Mouse (Mus musculus) kidney, postnatal 25 days (tissue): ENCODE results near the gene Taf8.
"Not testable (repeated sequence)": the region's sequence is repeated elsewhere in the genome, so short reads cannot be mapped to it uniquely, and the experiment has no call there.

ENCODE experiments used
- DNase-seq, 2 experiments: peaks; one replicate each; pipeline ENCODE4 v3.0.0; 2021; ENCODE audit warnings: mixed read lengths in 2 of 2

Taf8 gene

DNA sequence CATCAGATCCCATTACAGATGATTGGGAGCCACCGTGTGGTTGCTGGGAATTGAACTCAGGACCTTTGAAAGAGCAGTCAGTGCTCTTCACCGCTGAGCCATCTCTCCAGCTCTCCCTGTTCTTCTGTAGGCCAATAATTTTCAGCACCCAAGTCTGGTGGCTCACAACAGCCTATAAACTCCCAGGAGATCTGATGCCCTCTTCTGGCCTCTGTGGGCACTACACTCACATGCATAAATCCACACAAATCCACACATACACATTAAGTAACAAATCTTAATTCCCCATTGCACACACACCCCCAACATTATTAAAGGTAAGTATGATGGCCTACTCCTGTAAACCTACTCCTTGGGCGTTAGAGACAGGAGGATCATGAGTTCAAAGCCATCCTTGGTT lies 14.1 kb upstream of the Taf8 start:
- DNase-seq: no peak

DNA sequence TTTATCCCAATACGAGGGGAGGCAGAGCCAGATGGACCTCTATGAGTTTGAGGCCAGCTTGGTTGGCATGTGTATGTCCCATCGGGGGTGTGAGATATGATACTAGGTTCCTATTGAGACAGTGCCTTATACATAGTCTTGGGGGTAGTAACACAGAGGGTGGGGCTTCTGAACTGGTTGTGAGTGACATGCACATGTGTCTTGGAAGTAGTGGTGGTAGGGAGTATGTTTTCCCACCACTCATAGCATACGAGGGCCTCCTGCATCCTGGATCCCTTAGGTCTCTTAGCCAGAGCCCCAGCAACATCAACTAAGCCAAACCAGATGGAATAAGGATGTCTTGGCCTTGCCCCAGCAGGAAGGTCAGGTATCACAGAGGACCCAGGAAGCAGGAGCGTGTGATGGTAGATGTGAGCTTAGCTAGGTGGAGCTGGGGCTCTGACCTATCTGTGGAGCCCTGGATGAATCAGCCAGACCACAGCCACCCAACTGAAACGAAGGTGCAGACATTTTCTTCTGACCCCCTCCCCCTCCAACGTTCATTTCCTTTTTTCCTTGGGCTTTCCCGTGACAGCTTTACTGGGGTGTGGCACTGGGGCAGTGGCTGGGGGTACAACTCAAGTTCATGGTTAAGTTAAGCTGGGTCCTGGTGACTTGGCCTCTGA lies 13.2 kb upstream of the Taf8 start:
- DNase-seq: no peak

DNA sequence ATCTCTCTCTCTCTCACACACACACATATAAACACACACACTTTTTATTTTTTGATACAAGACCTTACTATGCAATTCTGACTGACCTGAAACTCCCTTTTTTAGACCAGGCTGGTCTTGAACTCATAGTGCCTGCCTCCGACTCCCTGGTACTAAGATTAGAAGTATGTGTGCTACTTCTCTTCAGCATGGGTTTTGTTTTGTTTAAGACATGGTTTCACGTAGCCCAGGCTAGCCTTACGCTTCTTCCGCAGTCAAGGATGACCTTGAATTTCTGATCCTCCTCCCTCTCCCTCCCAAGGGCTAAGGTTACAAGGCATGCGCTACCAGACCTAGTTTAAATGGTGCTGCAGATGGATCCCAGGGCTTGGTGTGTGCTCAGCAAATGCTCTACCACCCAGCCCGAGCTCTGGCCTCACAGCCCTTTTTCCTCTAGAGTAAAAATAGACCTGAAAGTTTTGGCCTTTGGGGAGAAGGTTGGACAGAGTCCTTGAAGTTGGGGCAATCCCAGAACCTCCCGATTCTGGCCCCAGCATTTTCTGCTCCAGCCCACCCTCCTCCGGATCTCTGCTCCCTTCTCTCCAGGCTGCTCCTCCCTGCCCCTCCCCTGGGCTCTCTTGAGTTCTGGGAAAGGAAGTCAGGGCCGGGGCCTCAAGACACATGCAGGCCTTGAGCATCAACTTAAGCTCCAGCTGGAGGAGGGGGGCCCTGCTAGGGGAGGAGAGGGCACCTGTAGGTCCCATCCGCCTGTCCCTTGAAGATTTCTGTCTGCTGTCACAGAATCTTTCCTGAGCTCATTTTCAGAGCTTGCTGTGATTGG lies 11.1 kb upstream of the Taf8 start:
- no peak for DNase-seq

DNA sequence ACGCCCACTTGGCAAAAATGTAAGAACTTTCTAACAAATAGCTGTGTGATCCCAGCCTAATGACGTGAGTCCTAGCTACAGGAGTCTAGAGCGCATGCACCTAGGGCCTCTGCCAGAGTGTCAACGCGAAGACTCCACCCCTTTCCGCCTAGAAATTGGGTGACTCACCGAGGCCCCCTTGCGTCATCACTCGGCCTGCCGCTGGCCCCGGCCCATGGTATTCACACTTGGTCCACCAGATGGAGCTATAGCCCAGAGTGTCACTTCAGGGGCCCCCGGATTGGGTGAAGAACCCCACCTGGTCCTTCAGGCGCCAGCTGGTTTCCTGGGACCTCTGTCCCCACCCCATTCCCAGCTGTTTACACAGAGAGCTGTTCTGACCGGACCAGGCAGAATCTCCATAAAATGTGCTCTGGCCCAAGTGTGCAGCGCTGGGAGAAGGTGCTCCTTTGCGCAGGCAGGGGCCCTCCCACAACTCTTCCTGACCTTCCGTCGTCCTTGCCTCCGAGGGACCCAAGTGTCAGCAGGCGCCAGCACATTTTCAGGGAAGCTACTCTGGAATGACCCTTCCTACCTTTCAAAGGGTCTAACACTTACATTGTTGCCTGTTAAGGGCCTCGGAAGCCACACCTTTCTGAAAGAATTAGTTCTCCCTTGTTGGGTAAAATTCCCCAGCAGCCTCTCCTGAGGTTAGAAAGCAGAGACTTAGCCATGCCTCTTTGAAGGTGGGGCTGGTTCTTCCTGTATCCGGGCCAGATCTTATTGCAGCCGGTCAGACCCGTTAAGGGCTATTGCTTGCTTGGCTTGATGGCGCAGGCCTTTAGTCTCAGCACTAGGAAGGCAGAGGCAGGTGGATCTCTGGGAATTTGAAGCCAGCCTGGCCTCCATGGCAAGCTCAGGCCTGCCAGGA lies 9.3 kb upstream of the Taf8 start:
- DNase-seq: peak; percentile 98 to 99

DNA sequence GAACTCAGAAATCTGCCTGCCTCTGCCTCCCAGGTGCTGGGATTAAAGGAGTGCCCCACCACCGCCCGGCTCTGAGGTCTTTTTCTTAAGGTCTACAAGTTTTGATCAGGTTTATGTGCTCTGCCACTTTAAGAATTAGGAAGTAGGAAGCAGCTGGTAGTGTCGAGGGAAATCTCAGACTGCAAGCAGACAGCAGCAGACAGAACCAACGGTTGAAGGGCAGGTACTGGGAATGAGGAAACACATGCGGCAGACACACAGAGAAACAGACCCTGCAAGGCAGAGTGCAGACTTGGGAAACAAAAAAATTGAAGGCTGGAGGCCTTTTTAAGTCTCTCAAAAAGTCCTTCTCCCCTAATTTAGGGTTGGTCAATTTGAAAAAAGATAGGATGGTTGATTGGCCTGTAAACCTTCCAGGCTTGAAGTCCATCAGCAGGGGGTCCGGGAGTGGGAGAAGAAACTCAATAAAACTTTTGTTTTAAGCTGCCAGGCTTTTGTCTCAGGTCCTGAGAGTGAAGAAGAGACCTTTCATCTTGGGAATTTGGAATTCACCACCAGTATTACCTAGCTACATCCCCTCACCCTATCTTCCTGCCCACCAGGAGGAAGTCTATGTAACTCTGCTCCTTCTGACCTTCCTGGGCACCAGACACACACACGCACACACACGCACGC lies 7.1 kb upstream of the Taf8 start:
- DNase-seq: no peak

DNA sequence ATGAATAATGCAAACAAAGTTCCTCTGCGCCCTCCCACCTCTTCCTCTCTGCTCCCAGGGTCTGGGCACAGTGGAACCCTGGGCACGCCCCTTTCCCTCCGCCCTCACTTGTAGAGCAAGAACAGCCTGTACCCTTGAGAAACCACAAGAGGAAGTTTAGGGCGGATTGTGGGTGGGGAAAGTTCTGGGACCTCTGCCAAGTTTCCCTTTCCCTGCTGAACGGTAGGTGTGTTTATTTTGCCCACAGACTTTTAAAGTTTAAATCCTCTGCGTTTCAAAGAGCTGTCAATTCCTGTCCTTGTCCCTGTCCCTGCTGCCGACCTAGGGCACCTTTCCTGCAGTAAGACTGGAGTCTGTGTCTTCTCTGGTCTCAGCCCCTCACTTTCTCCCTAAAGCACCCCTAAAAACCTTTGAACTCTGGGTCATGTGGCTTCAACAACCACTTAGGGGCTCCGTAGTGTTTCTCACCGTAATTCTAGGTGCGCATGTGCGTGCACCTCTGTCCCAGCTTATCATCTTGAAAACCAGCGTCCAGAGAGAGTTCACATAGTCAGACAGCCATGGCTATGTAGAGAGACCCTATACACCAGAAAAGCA lies 6.0 kb upstream of the Taf8 start:
- peak; percentile 98 to 99 for DNase-seq

DNA sequence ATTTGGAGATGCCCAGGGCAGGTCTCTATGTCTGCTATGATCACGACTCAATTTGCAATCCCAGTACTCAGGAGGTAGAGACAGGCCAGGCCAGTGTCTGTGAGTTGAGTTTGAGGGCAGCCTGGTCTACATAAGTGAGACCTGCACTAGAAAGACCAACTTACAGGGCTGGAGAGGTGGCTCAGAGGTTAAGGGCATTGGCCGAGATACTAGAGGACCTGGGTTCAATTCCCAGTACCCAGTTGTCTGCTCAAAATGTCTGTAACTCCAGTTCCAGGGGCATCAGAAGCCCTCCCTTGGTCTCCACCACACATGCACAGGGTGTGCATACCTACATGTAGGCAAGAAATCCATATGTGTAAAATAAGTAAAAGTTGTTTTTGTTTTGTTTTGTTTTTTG lies 5.4 kb upstream of the Taf8 start:
- DNase-seq: no peak

DNA sequence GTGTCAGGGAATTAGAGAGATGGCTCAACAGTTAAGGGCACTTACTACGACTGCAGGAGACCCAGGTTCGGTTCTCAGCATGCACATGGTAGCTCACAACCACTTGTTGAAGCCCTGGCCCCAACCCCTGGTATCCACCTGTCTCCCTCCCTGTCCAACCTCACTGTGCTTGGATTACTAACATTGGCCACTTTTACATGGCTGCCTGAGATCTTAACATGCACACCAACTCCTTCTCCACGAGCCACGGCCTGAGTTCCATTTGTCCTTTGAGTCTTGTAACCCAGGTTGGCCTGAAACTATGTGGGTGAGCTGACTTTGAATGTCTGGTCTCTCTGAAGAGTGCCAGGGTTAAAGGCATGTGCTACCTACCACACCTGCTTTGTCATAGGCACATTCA lies 4.6 kb upstream of the Taf8 start:
- no peak for DNase-seq

DNA sequence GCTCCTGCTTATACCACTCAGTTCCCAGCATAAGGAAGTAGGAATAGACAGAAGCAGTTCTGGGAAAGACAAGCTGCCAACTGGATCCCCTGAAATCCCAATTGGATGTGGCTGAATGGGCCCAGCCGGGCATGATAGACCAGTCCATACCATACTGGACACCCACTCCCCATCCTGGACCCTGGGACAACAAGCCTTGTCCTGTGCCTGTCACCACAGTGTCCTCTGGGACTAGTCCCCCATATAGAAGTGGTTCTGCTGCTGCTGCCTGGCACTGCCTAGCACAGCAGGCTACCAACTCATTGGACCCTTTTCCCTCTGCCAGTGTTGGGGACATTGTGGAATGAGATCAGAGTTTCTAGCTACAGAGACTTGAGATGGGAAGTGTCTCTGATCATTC lies 4.0 kb upstream of the Taf8 start:
- DNase-seq: no peak

DNA sequence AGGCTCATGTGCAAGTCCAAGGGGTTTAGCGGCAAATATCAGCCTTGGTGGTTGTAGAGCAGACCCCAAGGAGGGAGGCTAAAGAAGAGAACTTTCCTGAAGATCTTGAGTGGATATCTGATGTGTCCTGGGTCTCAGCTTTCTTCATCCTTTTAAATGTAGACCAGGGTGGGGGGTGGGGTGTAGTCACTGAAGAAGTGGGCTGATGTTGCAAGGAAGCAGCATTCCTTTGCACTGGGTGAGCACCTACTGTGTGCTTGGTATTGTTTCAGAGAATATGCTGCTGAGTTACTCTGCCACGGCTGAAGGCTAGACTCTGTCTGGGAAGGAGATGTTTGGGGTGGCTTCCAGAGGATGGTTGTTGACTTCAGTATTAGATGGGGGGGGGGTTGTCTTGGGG lies 3.5 kb upstream of the Taf8 start:
- DNase-seq: no peak

DNA sequence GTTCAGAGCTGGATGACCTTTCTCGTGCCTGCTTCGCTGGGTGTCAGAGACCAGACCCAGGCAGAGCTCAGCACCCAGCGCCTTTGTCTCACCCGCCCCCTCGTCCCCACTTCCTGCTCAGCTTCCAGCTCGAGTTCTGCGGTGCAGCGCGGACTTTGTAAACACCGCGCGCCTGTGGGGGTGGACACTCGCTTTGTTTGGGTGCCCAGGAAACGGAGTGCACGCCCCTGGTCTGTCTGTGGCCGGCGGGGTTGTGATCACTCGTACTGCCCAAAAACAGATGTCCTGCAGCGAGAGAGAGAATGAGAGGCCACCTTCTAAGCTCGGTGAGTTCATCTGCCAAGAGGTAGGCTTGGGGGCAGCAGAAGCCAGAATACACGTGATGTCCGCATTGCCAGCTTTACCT lies 2.9 kb upstream of the Taf8 start, which contains the start of gene Ccnd3:
Gene Ccnd3, plus strand, starts transcription at position 111 of the 406 bp plus-strand sequence.
- peak; percentile 79 to 93 for DNase-seq

DNA sequence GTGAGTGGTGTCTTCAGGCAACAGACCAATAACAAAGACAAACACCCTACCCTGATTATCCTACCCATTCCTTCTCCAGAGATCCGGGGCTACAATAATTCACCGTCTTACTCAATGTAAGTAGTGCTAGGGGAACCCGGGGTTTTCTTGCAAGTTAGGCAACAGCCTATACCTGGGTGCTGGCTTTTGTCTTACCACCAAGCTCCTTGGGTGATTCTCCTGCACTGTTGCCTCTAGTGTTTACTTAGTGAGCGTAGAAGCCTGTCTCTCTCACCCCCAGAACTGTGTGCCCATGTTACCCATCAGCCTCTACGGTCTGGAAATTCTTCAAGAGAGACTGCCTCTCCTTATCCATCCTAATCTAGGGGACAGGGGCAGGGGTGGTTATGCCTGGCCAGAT lies 2.1 kb upstream of the Taf8 start:
- no peak for DNase-seq

DNA sequence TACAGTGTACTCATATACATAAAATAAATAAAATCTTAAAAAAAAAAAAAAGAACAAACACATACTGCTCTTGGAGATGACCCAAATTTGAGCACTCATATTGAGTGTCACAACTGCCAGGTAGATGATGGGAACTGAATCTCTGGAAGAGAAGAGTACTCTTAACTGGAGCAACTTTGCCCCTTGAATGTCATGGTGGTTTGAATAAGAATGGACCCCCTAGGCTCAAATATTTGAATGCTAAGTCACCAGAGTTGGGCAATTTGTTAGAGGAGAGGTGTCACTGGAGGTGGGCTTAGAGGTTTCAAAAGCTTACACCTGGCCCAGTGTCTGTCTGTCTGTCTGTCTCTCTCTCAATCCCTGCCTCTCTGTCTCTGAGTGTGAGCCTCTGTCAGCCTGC lies 1.6 kb upstream of the Taf8 start:
- DNase-seq: no peak

DNA sequence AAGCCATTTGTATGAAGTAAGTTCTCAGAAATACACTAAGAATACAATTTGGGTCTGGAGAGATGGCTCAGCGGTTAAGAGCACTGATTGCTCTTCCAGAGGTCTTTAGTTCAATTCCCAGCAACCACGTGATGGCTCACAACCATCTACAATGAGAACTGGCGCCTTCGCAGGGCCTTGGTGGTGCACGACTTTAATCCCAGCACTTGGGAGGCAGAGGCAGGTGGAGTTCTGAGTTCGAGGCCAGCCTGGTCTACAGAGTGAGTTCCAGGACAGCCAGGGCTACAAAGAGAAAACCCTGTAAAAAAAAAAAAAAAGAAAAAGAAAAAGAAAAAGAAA lies 584 bp upstream of the Taf8 start:
- DNase-seq: not testable (repeated sequence)

DNA sequence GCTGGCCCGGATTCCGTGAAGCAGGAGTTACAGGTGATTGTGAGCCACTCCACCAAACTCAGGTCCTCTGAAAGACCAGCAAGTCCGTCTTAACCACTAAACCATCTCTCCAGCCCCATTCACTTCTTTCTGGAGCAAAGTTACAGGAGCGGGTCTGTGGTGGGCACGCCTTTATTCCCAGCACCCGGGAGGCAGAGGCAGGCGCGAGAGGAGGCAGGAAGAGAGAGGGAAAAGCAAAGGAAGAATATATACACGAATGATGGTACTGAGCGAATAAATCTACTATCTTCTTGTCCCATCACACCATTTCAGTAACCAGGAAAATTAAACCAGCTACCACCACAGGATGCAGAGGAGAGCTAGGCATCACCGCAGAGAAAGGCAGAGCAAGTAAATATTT lies 561 bp downstream of the Taf8 start:
- no peak for DNase-seq

DNA sequence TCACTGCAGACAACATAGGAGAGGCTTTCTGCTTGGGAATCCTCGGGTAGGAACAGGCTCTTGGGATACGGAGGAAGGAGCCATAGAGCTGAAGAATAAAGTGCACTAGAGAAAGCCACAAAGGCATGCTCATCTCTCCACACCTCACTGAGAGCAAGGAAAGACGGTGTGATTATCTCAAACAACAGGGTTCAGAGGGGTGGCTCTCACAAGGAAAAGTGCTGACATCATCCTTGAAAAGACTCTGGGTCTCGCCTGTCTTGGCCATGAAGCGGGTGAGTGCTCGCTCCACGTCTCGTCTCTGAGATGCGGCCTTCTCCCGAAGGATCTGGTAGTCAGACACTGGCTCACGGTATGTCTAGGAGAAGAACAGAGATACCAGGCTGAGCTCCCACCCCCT lies 8.0 kb downstream of the Taf8 start:
- peak in 1 of 2 experiments; percentile 34 for DNase-seq

DNA sequence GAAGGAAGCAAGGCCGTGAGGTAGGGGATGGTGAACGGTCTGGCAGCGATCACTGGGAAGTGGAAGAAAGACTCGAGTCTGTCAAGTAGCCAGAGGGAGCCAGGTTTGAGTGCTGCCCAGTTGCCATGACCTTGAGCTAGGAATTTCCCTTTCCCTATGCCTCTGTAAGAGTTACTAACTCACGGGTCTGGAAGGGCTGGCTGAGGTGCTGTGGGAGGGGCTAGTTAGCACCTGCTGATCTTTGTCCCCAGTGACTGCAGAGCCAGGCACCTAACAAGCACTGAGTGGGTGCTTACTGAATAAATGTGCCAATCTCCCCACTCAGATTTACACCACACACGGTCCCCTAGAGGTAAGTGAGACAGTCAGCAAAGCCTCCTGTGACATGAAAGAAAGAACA lies 8.4 kb downstream of the Taf8 start:
- peak; percentile 61 to 87 for DNase-seq

DNA sequence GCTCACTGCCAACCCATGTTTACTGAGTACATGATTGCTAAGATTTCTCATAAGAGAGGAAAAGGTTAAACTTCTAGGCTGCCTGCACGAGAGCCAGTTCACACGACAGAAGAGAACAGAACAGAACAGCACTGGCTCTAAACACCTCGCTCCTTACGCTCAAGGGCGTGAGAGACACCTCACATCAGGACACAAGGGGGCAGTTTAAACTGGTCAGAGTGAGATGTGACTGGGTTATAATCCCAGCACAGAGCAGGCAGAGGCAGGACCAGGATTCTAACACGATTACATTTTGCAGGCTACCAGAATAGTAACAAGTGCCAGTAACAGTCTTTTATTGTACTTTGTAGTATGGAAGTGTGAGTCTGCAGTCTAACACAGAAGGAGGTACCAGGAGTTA lies 9.4 kb downstream of the Taf8 start:
- peak in 1 of 2 experiments; percentile 29 for DNase-seq

DNA sequence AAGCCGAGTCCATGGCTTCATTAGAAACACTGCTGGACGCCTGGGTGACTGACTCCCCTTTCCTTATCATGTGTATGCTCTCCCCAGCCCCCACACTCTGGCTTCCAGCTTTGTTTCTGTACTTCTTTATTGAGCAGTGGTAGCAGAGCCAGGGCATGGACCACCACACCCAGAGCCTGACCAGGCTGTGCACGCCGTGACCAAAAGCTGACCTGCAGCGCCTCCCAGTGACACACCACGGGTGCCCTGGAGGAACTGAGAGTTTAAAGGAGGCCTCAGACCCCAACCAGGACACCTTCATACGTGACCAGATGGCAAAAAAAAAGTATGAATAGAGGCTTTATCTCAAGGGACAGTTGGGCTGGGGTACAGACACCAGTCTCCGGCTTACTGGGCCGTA lies 11.3 kb downstream of the Taf8 start:
- peak in 1 of 2 experiments; percentile 33 for DNase-seq

DNA sequence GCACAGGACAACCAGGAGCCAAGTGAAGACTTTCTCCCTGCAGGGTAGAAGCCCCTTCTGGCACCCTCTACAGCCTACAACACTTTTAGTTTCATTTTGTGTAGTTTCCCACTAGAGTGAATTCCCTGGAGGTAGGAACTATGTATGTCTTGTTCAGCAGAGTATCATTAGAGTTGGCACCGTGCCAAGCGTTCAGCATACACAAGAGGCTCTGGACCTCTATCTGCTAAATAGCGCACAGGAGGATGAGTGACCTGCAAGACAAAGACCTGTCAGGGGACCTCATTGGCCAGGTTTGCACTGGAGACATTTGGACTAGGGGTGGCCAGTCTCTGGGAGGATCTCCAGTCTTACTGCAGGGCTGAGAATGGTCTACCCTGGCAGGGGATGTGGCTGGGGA lies 16.3 kb downstream of the Taf8 start:
- DNase-seq: peak; percentile 33 to 40

DNA sequence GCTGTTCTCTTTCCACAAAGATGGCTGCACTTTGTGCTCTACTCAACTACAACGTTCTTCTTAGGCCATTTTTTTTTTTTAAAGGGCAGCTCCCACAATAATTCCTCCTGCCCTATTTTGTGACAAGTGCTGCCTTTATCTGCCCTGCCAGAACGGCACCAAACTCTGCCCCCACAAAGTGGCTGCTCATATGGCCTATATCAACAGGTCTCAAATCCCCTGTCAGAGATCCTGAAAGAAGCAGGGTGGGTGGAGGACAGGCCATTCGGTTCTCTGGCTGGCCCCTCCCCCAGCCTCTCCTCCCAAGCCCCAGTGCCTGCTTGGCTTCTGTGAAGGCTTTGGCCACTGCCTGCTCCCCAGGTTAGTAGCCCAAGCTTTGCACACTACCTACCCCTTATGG lies 17.1 kb downstream of the Taf8 start:
- peak in 1 of 2 experiments; percentile 31 for DNase-seq

DNA sequence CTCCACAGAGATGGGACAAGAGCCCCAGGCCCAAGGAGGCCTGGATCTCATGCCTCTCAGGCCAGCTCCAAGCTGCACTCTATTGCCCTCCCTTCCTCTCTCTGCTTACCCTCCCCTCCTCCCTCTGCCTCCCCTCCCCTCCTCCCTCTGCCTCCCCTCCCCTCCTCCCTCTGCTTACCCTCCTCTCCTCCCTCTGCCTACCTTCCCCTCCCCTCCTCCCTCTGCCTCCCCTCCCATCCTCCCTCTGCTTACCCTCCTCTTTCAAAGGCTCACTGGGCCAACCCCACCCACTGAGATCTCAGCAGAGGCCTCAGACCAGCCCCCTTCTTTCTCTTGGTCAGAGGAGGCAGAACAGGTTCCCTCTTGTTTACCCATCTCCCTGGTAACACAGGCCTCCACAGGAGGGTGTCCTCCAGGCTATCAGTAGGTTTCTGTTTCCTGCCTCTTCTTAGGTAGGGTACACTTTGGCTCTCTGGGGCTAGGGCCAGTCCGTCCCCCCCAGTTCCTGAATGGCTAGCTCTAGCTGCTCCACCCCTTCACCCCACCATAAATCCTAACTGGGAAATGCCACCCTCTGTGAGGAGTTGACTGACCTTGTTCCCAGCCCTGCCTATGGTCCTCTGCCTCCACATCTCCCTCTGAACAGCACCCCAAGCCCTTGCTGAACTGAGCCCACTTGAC lies 17.7 kb downstream of the Taf8 start:
- DNase-seq: peak; percentile 53 to 90
